Mouse (Mus musculus) naive thymus-derived CD4-positive, alpha-beta T cell, adult 2 months (primary cell): ENCODE data around the gene Pcsk4.

Experiments used
- DNase-seq: peaks from one replicate; pipeline ENCODE4 v3.0.0-alpha.2; 2011; ENCODE audit warnings: low read depth

The Pcsk4 gene

GRCm38 (mm10) chr10:80321670-80322581 is 7.4 kb downstream of the Pcsk4 start:
- no peak for DNase-seq

DNA sequence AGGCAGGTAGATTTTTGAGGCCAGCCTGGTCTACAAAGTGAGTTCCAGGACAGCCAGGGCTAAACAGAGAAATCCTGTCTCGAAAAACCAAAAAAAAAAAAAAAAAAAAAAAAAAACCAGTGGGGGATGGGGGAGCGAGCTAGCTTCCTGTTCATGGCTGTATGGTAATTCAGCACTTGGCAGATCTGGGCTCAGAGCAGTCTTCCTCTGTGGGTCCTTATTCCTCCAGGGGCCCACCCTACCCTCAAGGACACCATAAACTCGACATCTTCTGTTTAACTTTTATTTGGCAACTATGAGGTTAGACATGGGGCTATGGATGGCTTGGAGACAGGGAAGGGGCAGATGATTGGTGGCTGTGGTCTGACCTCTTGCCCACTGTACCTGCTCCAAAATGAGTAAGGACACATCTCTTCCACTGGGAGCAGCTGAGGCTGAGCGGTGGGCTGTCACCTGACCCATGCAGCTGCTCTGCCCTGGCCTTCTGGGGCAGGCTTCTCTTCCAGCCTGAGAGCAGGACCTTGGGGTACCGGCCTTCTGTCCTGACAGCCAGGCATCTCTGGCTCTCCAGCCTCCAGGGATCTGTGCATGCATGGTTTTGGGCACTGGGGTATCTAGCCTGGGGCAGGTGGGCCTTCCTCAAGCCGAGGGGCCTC is 8.2 kb downstream of the Pcsk4 start:
- DNase-seq, result peak; percentile 71

- peak; percentile 92 for DNase-seq
Measured at GRCm38 (mm10) chr10:80320340-80320760, 8.9 kb downstream of the Pcsk4 start, which contains the start of gene 2310011J03Rik. Gene 2310011J03Rik (minus strand): TSS chr10:80320537.

GRCm38 (mm10) chr10:80317011-80317410 is 12.3 kb downstream of the Pcsk4 start:
- DNase-seq, result no peak

DNA sequence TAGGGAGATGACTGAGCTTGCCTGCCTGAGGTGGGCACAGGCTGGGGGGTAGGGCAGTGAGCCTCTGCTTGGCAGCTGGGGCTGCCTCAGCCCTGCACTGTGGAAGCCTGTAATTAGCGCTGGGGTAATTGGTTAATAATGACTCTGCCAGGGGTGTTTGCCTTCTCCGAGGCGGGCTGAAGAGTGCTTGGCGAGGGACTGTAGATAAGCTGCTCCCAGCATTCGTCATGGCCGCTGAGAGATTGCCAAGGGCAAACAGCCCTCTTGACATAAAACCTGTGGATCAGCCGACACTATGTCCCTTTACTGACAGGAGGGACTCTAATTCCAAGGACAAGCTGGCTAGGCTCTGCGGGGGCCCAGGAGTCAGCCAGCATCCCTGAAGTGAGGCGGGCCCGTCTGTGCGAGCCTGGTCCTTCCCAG is 12.9 kb downstream of the Pcsk4 start:
- DNase-seq, result no peak

DNA sequence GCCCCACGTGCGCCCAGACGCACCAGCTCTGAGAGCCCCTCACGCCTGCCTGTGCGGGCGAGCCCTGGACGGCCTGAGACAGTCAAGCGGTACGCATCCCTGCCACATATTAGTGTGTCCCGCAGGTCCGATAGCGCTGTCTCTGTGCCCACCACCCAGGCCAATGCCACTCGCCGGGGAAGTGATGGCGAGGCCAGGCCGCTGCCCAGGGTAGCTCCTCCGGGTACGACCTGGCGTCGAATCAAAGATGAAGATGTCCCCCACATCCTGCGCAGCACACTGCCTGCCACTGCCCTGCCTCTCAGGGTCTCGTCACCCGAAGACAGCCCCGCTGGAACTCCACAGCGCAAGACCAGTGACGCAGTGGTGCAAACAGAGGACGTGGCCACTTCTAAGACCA is 14.0 kb downstream of the Pcsk4 start:
- no peak for DNase-seq

DNA sequence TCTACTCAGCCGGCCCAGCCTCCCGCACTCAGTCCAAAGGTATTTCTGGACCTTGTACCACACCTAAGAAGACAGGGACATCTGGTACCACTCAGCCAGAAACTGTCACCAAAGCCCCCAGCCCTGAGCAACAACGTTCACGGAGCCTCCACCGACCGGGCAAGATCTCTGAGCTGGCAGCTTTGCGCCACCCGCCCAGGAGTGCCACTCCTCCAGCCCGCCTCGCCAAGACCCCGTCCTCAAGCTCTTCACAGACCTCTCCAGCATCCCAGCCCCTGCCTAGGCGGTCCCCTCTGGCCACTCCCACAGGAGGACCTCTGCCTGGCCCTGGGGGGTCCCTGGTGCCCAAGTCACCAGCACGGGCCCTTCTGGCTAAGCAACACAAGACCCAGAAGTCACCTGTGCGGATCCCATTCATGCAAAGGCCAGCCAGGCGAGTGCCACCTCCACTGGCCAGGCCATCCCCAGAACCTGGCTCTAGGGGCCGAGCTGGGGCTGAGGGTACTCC is 14.8 kb downstream of the Pcsk4 start:
- DNase-seq, result no peak

- DNase-seq, result no peak
Measured at GRCm38 (mm10) chr10:80313627-80314201, 15.6 kb downstream of the Pcsk4 start.

DNA sequence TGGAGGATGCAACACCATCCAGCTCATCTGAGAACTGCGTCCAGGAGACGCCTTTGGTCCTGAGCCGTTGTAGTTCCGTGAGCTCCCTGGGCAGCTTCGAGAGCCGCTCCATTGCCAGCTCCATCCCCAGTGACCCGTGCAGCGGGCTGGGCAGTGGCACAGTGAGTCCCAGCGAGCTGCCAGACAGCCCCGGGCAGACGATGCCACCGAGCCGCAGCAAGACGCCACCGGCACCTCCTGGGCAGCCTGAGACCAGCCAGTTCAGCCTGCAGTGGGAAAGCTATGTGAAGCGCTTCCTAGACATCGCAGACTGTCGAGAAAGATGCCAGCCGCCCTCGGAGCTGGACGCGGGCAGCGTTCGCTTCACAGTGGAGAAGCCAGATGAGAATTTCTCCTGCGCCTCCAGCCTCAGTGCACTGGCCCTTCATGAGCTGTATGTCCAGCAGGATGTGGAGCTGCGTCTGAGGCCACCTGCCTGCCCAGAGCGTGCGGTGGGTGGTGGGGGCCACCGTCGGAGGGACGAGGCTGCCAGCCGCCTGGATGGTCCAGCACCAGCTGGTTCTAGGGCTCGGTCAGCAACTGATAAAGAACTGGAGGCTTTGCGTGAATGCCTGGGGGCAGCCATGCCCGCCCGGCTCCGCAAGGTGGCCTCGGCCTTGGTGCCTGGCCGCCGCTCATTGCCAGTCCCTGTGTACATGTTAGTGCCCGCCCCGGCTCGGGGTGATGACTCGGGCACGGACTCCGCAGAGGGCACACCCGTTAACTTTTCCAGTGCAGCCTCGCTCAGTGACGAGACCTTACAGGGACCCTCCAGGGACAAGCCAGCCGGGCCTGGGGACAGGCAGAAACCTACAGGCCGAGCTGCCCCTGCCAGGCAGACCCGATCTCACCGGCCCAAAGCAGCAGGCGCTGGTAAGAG is 16.5 kb downstream of the Pcsk4 start:
- DNase-seq, result no peak

- DNase-seq, result no peak
Measured at GRCm38 (mm10) chr10:80311560-80311959, 17.7 kb downstream of the Pcsk4 start.

DNA sequence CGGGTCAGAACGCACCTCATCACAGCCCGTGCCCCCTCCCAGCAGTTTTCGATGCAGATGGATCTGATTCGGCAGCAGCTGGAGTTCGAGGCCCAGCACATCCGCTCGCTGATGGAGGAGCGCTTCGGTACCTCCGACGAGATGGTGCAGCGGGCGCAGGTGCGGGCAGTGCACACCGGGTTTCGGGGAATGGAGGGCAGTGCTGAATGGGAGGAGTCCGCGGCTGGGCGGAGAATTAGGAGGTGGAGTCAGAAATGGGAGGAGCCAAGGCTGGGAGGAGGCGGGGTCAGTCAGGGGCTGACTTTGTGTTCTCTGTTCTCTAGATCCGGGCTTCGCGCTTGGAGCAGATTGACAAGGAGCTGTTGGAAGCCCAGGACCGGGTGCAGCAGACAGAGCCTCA is 24.4 kb downstream of the Pcsk4 start:
- peak; percentile 68 for DNase-seq

GRCm38 (mm10) chr10:80304458-80304857 is 24.8 kb downstream of the Pcsk4 start:
- DNase-seq, result no peak

GRCm38 (mm10) chr10:80302471-80302881 is 26.8 kb downstream of the Pcsk4 start:
- no peak for DNase-seq

GRCm38 (mm10) chr10:80302082-80302355 is 27.3 kb downstream of the Pcsk4 start:
- no peak for DNase-seq

DNA sequence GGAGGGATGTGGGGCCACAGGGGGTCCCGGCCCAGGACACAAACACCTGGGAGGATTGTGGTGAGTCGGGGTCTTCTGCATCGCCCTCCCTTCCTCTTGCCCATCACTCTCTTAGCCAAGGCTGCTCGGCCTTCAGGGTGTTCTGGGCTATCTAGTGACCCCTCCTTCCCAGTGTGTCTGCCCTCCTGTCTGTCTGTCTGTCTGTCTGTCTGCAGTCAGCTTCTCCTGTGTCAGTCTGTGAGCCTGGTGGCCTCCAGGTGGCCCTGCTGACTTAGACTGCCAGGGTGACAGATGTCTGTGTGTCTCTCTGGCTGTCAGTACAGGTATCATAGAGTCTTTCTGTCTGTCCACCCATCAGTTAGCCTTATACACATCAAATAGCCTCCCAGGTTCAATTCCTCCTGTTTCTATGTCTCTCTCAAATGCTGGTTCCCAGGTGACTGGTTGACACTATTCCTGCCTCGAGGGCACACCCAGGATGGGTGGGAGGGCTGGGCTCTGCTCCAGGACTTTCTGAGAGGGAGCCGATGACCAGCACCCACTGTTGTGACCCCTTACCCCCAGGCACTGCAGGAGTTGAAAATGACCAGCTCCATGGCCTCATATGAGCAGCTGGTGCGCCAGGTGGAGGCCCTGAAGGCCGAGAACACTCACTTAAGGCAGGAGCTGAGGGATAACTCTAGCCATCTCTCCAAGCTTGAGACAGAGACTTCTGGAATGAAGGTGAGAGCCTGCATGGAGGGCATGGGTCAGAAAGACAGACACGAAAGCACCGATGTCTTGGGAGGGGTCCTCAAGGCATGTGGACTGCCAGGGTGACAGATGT is 27.8 kb downstream of the Pcsk4 start:
- no peak for DNase-seq

DNA sequence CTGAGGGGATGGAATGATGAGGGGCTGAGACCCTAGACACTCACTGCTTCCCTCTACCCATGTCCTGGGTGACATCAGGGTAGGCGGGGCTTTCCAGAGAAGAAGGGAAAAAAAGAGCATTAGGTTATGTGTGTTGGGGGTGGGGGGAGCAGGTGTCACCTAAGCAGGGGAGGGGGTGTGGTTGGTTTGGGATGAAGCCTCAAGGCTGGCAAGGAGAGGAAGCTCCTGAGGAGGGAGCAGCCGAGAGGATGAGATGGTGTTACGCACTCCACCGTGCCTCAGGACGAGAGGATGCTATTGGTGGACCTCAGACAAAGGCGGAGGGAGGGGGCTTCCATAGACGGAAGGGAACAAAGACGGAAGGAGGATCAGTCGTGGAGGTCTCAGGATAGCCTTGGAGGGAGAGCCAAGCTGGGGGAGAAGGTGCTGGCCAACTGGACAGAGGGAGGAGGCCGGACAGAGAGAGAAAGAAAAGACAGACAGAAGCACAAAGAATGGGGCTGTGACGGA is 28.6 kb downstream of the Pcsk4 start:
- DNase-seq, result no peak

GRCm38 (mm10) chr10:80299824-80300223 is 29.5 kb downstream of the Pcsk4 start:
- no peak for DNase-seq

DNA sequence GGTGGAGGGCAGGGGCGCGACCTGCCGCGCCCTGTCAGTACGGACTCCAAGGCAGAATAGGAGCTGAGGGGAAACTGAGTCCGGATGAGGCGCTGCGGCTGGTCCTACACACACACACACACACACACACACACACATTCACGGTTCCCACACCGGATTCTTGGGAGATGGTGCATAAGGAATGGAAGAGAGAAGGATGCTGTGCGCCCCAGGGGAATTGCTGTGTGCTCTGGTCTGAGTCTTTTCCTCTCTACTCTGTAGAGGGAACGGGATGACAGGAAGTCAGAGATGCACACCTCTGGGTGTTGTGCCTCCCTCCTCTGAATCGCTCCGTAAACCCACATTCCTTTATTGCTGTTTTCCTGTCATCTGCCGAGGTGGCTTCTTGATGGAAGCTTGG is 30.0 kb downstream of the Pcsk4 start:
- DNase-seq, result no peak

DNA sequence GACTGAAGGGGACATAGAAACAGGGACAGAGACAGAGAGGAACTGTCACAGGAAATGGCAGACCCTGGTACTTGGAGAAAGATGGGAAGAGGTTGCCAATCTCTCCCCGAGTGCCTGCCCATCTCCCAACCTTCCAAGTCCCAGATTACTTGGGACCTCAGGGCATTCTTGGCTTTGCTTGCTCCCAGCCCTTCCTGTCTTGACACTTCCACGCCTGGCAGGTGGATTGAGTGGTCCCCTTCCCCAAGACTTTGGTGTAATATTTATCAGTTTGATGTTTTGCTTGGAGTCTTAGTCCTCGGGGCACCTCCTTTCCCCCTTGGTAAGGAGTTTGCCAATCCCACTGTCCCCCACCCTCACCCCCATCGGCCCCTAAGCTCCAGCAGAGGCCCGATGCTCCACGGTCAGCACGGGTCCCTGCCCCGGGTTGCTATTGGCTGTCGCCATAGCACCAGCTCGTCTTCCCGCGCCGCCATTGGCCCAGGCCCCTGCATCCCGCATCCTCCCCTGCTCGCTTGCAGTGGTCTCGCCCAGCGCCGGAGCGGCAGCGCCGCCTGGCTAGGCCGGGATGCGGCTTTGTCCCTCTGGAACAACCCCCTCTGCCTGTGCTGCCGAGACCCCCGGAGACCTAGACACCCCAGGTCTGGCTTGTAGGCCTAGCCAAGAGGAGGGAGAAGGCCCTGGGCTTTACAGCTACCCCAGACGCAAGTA is 30.6 kb downstream of the Pcsk4 start:
- no peak for DNase-seq

DNA sequence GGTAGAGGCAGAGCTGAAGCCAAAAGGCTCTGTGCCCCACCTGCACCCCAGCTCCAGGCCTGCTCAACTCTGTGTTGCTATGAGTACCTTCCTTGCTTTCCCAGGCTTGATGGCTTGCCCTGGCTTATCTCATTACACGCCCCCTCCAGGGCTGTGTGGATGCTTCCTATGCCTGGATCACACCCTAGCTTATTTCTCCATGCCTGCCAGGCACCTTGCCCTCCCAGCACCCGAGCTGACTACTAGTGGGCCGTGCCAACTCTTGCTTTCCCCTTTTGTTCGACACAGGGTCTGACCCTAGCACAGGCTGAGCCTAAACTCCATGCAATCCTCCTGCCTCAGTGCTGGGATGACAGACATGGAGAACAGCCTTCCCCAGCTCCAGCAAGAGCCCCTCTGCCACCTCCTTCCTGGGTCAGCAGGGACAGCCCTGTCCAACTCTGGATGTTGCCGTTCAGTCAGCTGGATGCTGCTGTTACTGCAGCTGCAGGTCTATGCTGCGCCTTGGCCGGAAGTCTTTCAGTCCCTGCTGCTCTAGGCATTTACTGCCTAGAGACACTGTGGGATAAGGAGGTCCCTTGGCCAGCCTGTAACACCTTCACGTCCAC is 31.7 kb downstream of the Pcsk4 start:
- no peak for DNase-seq
